Mouse (Mus musculus) gastrocnemius, postnatal 14 days (tissue): ENCODE results near the gene Mrpl21. TPM values are rescaled to one million over a fixed set of nuclear protein-coding genes. Genes with fewer than 3 reads are reported as not detected.

Source experiments
- DNase-seq: peaks from one replicate; pipeline ENCODE4 v3.0.0; 2021; ENCODE audit warnings: mixed read lengths
- intact Hi-C: fragments of 180-260 bp; cut with DNase I; formaldehyde crosslinking; loops from one replicate; pipeline ENCODE4 v1.15.1; 2025; ENCODE audit warnings: low total_unique reads
- microRNA-seq, 2 experiments: library from miRNA; unstranded; fragments of <30 nt; microRNA quantifications; one replicate each; pipeline ENCODE4 v1.2.0; 2021
- total RNA-seq, 2 experiments: library from RNA; stranded (reverse); gene quantifications; 2 replicates each; pipeline ENCODE4 v1.2.3; 2021

Gene Mrpl21
- total RNA-seq, 2 experiments from 2014 or later: 65.2 to 69.9 TPM

DNA sequence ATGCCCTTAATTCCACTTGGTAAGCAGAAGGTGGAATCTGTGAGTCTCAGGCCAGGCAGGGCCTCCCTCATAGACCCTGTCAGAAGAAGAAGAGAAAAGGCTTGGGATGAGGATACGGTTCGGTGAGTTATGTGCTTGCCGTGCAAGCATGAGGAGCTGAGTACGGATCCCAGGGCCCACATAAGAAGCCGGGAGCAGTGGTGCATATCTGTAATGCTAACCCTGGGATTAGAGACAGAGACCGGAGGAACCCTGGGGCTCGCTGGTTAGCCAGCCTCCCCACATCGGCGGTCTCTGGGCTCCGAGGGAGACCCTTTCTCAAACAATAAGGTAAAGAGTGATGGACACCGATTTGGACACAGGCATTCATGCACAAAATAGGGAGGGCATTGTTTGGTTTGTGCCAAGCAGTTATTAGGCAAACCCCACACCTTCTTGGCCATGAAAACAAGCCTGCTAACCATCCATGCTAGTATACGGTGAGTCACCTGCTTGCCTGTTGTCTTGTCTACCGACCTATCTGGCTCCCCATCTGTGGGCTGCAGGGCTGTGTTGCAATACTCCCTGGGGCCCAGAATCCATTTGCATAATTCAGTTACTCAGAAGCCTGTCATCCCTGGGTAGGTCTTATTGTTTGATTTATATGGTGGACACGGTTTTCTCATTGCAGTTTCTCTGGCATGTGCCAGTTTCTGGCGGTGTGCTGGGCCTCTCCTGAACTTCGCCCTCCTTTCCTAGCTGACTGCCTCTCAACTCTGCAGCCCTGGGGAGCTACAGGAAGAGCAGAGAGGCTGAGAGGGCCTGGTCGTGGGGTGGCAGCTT lies 51.2 kb downstream of the Mrpl21 start:
- no peak for DNase-seq
- intact Hi-C loops: no loop called here

GRCm38 (mm10) chr19:3334550-3334949 lies 51.8 kb downstream of the Mrpl21 start:
- DNase-seq: no peak
- intact Hi-C loops: no loop called here

DNA sequence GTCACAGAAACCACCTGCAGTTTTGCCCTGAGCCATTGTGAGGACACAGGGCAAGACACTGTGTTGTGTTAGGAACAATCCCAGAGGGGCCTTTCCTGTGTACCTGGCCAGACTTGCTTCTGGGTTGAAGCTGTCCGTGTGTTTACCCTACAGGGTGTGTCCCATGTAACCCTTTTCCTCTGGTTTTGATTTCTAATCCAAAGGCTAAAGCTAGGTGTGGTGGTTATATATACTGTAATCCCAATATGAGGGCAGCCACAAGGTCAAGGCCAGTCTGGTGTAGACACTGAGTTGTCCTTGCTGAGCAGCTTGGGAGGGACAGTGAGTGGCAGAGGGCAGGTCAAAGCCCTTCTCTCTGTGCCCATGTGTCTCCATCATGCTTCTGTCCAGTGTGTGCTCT lies 53.2 kb downstream of the Mrpl21 start:
- intact Hi-C loops: no loop called here
- no peak for DNase-seq

- no peak for DNase-seq
Observed at GRCm38 (mm10) chr19:3336485-3337255, 54.0 kb downstream of the Mrpl21 start.

DNA sequence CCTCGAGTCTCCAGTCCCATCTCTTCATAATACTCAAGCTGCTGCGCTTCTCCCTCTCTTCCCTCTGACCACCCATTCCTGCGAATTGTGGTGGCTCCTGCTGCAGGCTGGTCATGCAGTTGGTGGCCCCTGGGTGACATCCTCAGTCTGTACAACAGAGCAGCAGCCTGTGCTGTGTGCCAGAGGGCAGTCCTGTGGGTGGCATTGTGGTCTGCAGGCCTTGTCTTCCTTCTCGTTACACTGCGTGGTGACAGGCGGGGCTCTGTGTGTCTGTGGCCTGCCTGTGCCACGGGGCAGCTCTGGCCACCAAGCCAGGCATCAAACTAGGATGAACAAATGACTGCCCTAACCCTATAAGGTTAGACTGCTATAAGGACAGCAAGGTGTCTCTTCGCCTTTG lies 56.5 kb downstream of the Mrpl21 start:
- intact Hi-C loops: no loop called here

More at GRCm38 (mm10) chr19:3336485-3337255, 54.0 kb downstream of the Mrpl21 start:
- intact Hi-C loops: no loop called here

DNA sequence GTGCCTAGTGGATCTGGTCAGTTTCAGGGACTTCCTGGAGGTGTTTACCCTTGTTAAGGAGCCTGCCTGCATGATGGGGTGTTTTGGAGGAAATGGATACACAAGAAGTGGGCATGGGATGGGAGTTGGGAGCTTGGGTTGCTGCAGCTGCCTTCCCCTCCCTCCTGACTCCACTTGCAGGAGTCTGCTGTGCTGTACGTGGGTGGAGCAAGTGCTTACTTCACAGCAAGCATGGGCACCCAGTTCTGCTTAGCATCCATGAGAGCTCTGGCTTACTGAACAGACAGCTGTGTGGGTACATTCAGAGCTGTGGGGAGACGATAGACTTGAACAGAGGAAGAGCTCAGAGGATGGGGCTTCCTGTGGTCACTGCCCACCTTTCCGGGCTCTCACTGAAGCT lies 58.3 kb downstream of the Mrpl21 start:
- DNase-seq: no peak
- intact Hi-C loops: no loop called here

More for the DNA sequence above, 56.5 kb downstream of the Mrpl21 start:
- no peak for DNase-seq

Small RNA genes within 50 kb of the gene (microRNA-seq; reads per million reads assigned to microRNA genes)
- gene Mir6984: 0 reads per million in 2 experiments

Other genes starting within 250 kb of the Mrpl21 start
- gene Ighmbp2, start 116 bp downstream of the Mrpl21 start, total RNA-seq: 1 to 10 TPM; 3.6 to 4.0 TPM
- 10 to 100 TPM; 21.9 to 23.1 TPM for gene Cpt1a, start 39.4 kb downstream of the Mrpl21 start, total RNA-seq
- under 1 TPM; 0.20 to 0.43 TPM for gene Tesmin, start 106.0 kb downstream of the Mrpl21 start, total RNA-seq
- gene Gal, start 131.6 kb downstream of the Mrpl21 start, total RNA-seq: under 1 TPM in 1 of 2 experiments, not detected in 1; 0.33 TPM